Mouse (Mus musculus): ENCODE data around the gene 4930505A04Rik.

DNA sequence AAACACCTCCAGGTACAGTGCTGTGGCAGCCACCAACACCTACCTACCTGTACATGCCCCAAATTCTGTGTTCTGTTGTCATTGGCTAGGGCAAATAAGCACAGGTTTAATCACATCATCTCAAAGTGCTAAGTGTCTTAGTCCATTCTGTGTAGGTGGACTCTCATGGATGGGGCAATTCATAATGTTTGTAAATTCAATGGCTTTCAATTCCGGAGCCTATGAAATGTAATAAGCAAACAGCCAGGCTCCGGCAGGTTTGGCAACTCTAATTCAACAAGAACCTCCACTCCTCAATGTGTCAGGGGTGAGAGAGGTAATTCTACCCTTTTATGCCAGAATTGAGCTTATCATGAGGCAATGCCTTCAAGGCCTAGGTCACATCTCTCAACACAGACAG is 23.5 kb downstream of the 4930505A04Rik start:
- TF ChIP-seq POLR2A (IDR thresholded peaks at IDR 0.05; ENCODE audit: low read depth, low read length) (no peak), CTCF (conservative IDR thresholded peaks at IDR 0.05; ENCODE audit: insufficient read depth, insufficient read length, low read depth, low read length) (no peak)
